In genomic region chr5:60042603-60043175, GRCm38 (mm10) we compare ENCODE assay signal across 8 mouse cellular contexts.
DNase-seq lines count a peak whose midpoint lies in the region; ATAC-seq lines count a peak whose summit lies in the region.
"Not testable (repeated sequence)": the region's sequence is repeated elsewhere in the genome, so short reads cannot be mapped to it uniquely, and the experiment has no call there.

No protein-coding gene starts in this region.

- H3K27me3 ChIP-seq in embryonic facial prominence, embryonic 12.5 days; forebrain, embryonic 16.5 days (replicated peaks; ENCODE audit: control insufficient read depth, insufficient read depth, low read length); intestine, embryonic 16.5 days (replicated peaks; ENCODE audit: control insufficient read depth, insufficient read depth, low read length); liver, embryonic 11.5 days (replicated peaks; ENCODE audit: control insufficient read depth, insufficient read depth, low read length); neural tube, embryonic 11.5 days (ENCODE audit: control insufficient read depth, insufficient read depth, low read length): not testable (repeated sequence)

- not testable (repeated sequence) for H3K4me2 ChIP-seq in embryonic facial prominence, embryonic 12.5 days (replicated peaks); forebrain, embryonic 16.5 days (ENCODE audit: low read length); intestine, embryonic 16.5 days (ENCODE audit: low read depth, low read length); liver, embryonic 11.5 days; neural tube, embryonic 11.5 days (ENCODE audit: low read depth)

- H3K9me3 ChIP-seq in embryonic facial prominence, embryonic 12.5 days; forebrain, embryonic 16.5 days (ENCODE audit: control insufficient read depth, low read length); intestine, embryonic 16.5 days (ENCODE audit: control insufficient read depth, low read length); liver, embryonic 11.5 days (ENCODE audit: control insufficient read depth, low read length); neural tube, embryonic 11.5 days (ENCODE audit: control insufficient read depth, low read length): not testable (repeated sequence)

- H3K36me3 ChIP-seq in embryonic facial prominence, embryonic 12.5 days; forebrain, embryonic 16.5 days (ENCODE audit: control insufficient read depth, insufficient read depth); intestine, embryonic 16.5 days (ENCODE audit: control insufficient read depth, insufficient read depth, low read length); liver, embryonic 11.5 days (ENCODE audit: control insufficient read depth, insufficient read depth, low read length); neural tube, embryonic 11.5 days (ENCODE audit: control insufficient read depth, insufficient read depth, low read length): not testable (repeated sequence)

- H3K27ac ChIP-seq in embryonic facial prominence, embryonic 12.5 days; forebrain, embryonic 16.5 days (ENCODE audit: low read length); intestine, embryonic 16.5 days (ENCODE audit: low read length); liver, embryonic 11.5 days (ENCODE audit: low read depth, low read length); neural tube, embryonic 11.5 days (ENCODE audit: low read depth, low read length): not testable (repeated sequence)

- WGBS in embryonic facial prominence, embryonic 12.5 days, result 96% methylated on average over 6 of the region's 7 CpGs
- 93% methylated on average over 6 of the region's 7 CpGs for WGBS in forebrain, embryonic 16.5 days
- 95% methylated on average over 6 of the region's 7 CpGs for WGBS in intestine, embryonic 16.5 days
- WGBS in liver, embryonic 11.5 days, result 95% methylated on average over 6 of the region's 7 CpGs
- WGBS in neural tube, embryonic 11.5 days, result 98% methylated on average over 6 of the region's 7 CpGs

- H3K4me1 ChIP-seq in embryonic facial prominence, embryonic 12.5 days; forebrain, embryonic 16.5 days (replicated peaks; ENCODE audit: control insufficient read depth, insufficient read depth, low read length); intestine, embryonic 16.5 days (ENCODE audit: control insufficient read depth, insufficient read depth, low read length); liver, embryonic 11.5 days (replicated peaks; ENCODE audit: control insufficient read depth, insufficient read depth, low read length); neural tube, embryonic 11.5 days (ENCODE audit: control insufficient read depth, insufficient read depth, low read length): not testable (repeated sequence)

- not testable (repeated sequence) for H3K9ac ChIP-seq in embryonic facial prominence, embryonic 12.5 days; forebrain, embryonic 16.5 days (replicated peaks; ENCODE audit: low read depth, low read length); intestine, embryonic 16.5 days (ENCODE audit: low read depth, low read length); liver, embryonic 11.5 days (ENCODE audit: low read depth, low read length); neural tube, embryonic 11.5 days (ENCODE audit: low read length)

- not testable (repeated sequence) for H3K4me3 ChIP-seq in embryonic facial prominence, embryonic 12.5 days; forebrain, embryonic 16.5 days (replicated peaks; ENCODE audit: low read length); intestine, embryonic 16.5 days (ENCODE audit: low read length); liver, embryonic 11.5 days (ENCODE audit: low read depth, low read length); neural tube, embryonic 11.5 days (ENCODE audit: low read depth, low read length)

- not testable (repeated sequence) for DNase-seq in liver, embryonic 11.5 days (ENCODE audit: low spot score); neural tube, embryonic 11.5 days (ENCODE audit: low spot score)

- ATAC-seq in CD4-positive, CD25-positive, alpha-beta regulatory T cell, adult 4 months, result peak; percentile 100
- peak; percentile 100 for ATAC-seq in embryonic facial prominence, embryonic 12.5 days (ENCODE audit: insufficient number of reproducible peaks, insufficient read depth, low FRiP score, low TSS enrichment)
- peak; percentile 100 for ATAC-seq in forebrain, embryonic 16.5 days
- ATAC-seq in hematopoietic stem cell, adult 5-6 weeks (replicated peaks in 1 of 2; ENCODE audit: insufficient read depth in 1 of 2, low FRiP score in 2 of 2, low TSS enrichment in 1 of 2, low read depth in 1 of 2, poor library complexity in 2 of 2, severe bottlenecking in 2 of 2), result peak; percentile 100
- peak; percentile 100 for ATAC-seq in intestine, embryonic 16.5 days
- peak; percentile 100 for ATAC-seq in liver, embryonic 11.5 days (replicated peaks; ENCODE audit: low FRiP score)
- peak; percentile 100 for ATAC-seq in megakaryocyte, adult 5-6 weeks (ENCODE audit: poor library complexity, severe bottlenecking)
- peak; percentile 100 for ATAC-seq in neural tube, embryonic 11.5 days (ENCODE audit: insufficient read depth, low FRiP score, low TSS enrichment)
